Mouse (Mus musculus): Measurements from ENCODE around the gene Olfr44.

- TF ChIP-seq CTCF (IDR thresholded peaks at IDR 0.05; ENCODE audit: low read depth) (no peak), EP300 (IDR thresholded peaks at IDR 0.05; ENCODE audit: low read depth) (no peak)
Measured at GRCm38 (mm10) chr9:39509412-39509811, 15.6 kb upstream of the Olfr44 start.
